18 mouse cellular contexts compared by ENCODE assay signal in the genomic region with DNA sequence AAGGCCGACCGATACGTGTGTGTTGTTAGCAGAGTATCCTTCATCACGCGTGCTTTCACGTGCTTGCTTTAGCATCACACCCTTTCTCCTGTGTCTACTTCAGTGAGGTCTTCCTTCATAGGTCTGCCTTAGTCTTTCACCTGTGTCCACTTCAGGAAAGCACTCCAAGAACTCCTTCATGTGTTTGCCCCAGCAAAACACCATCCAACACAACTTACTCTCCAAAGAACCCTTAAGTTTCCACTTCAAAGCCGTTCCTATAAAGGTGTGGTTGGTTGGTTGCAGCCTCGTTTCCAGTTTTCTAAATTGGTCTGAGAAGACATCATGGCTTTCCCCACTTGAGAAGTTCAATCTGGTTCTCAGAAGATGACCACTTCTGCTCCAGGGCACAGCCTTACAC.
"Had no signal": no experiment of that assay in that cellular context is flagged by ENCODE, and none has a peak within 500 bp of the region (broad histone marks: within the 10 kb centered on the region; RNA-seq: fewer than 3 reads in every experiment).

No protein-coding gene starts in this region.

- H3K4me2 ChIP-seq: liver, embryonic 12.5 days; lung, embryonic 15.5 days; midbrain, embryonic 13.5 days; neural tube, embryonic 13.5 days; neural tube, embryonic 15.5 days had no signal

- ATAC-seq: liver, embryonic 12.5 days; midbrain, embryonic 13.5 days; midbrain, embryonic 16.5 days had no signal

- H3K4me3 ChIP-seq: liver, embryonic 12.5 days; lung, embryonic 15.5 days; midbrain, embryonic 10.5 days; midbrain, embryonic 13.5 days; myocyte; neural tube, embryonic 13.5 days; neural tube, embryonic 15.5 days had no signal

- H3K36me3 ChIP-seq: liver, embryonic 12.5 days; lung, embryonic 15.5 days; midbrain, embryonic 10.5 days; midbrain, embryonic 13.5 days; neural tube, embryonic 13.5 days; neural tube, embryonic 15.5 days had no signal

- H3K27me3 ChIP-seq: liver, embryonic 12.5 days; lung, embryonic 15.5 days; midbrain, embryonic 13.5 days; neural tube, embryonic 13.5 days; neural tube, embryonic 15.5 days had no signal

- H3K9ac ChIP-seq: liver, embryonic 12.5 days; liver, embryonic 14.5 days; lung, embryonic 15.5 days; midbrain, embryonic 13.5 days; neural tube, embryonic 13.5 days; neural tube, embryonic 15.5 days had no signal

- H3K4me1 ChIP-seq: liver, embryonic 12.5 days; lung, embryonic 15.5 days; midbrain, embryonic 10.5 days; midbrain, embryonic 13.5 days; neural tube, embryonic 13.5 days; neural tube, embryonic 15.5 days had no signal

- H3K27ac ChIP-seq: liver, embryonic 12.5 days; liver, embryonic 14.5 days; lung, embryonic 15.5 days; midbrain, embryonic 10.5 days; midbrain, embryonic 13.5 days; neural tube, embryonic 13.5 days; neural tube, embryonic 15.5 days had no signal

- H3K9me3 ChIP-seq: liver, embryonic 12.5 days; lung, embryonic 15.5 days; midbrain, embryonic 13.5 days; neural tube, embryonic 13.5 days; neural tube, embryonic 15.5 days had no signal

- DNase-seq: lung, postnatal 10 days; retina, postnatal 1 day; right cerebral cortex, adult 18-20 months; right cerebral cortex, postnatal 25 days; right cerebral cortex, postnatal 4 days; spleen, adult 18-20 months; thymus, adult 18-20 months; thymus, postnatal 14 days; thymus, postnatal 36 days had no signal
